Mouse (Mus musculus): ENCODE data around the gene Olfr643. TPM values are rescaled to one million over a fixed set of nuclear protein-coding genes. Genes with fewer than 3 reads are reported as not detected.
"Not testable (repeated sequence)": the region's sequence is repeated elsewhere in the genome, so short reads cannot be mapped to it uniquely, and the experiment has no call there.

Olfr643 gene
- total RNA-seq, 2 experiments from 2014 or later, result not detected

DNA sequence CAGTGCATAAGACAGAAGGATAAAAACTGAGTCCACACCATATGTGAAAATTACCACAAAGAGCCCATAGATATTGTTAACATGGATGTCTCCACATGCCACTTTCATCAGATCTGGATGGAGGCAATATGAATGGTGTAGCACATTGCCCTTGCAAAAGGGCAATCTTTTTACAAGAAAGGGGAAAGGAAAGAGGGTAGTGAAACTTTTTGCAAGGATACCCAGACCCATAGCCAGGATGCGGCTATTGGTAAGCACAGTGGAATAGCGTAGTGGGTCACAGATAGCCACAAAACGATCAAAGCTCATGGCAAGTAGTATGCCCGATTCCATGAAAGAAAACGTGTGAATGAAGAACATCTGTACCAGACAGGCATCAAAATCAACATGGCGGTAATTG, 115.6 kb downstream of the Olfr643 start:
- intact Hi-C loops (cut with DNase I), result no loop called here
- DNase-seq, result no peak

GRCm38 (mm10) chr7:104018953-104019352, 118.3 kb downstream of the Olfr643 start:
- no peak for DNase-seq
- intact Hi-C loops (cut with DNase I), result no loop called here

DNA sequence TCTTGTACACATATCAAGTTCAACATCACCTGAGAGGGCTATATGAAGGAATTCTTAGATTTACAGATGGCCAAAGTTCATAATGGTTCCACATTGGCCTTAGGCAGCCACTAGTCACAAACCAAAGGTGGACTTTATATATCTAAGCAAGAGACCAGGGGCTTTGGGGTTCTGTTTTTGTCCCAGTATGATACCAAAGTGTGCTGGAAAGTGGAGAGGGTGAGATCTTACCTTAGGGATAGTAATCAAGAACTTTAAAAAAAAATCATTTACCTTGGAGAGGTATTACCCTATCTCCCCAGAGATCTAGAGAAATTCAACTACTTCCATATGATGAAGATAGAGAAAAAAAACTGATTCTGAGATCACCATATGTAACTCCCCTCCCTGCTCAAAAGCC, 120.0 kb downstream of the Olfr643 start, which contains the start of gene Olfr639:
Gene Olfr639 (minus strand): TSS at position 101 of the 400 bp plus-strand sequence.
- no peak for DNase-seq
- intact Hi-C loops (cut with DNase I), result no loop called here

DNA sequence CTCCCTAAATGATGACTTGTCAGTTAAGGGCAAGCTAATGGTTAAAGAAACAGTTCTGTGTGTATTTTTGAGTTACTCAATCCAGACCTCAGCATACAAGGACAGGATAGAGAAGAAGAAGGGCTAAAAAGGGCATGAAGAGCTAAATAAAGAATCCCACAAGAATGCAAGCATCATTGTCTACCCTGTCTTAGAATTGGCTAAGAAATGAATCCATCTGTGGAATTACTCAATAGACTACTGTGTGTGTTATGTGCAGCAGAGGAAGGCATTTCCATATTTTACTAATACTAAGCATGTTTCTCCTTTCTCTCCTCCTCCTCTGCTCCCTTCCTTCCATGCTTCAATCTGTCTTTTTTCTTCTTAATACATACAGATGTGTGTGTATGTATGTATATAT, 138.1 kb downstream of the Olfr643 start:
- no peak for DNase-seq
- intact Hi-C loops (cut with DNase I), result no loop called here

DNA sequence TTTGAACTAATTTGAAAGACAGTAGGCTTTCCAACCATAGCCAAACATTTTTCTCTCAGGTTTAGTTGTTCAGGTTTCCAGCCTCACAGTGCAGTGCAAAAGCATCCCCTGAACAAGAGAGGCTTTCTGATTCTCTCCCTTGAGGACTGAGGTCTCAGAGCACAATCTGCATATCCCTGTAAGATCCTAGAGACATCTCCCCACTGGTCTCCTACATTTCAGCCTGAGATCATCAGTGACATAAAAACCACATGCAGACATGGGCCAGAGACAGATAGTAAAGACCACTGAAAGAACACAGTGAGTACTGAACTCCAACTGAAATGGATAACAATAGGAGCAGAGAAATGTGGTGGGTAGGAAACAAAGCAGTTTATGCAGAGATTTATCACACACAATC, 138.8 kb downstream of the Olfr643 start, which contains the start of gene Olfr638:
Gene Olfr638 (plus strand): TSS at position 301 of the 400 bp plus-strand sequence.
- DNase-seq, result no peak
- intact Hi-C loops (cut with DNase I), result no loop called here

- DNase-seq, result no peak
- intact Hi-C loops (cut with DNase I), result no loop called here
Observed at GRCm38 (mm10) chr7:103971782-103972181, 165.4 kb downstream of the Olfr643 start.

- intact Hi-C loops (cut with DNase I), result no loop called here
- DNase-seq, result no peak
Observed at GRCm38 (mm10) chr7:103970852-103971251, 166.4 kb downstream of the Olfr643 start, which contains the start of gene Olfr635. Olfr635 (plus strand) TSS chr7:103971152.

- intact Hi-C loops (cut with DNase I); DNase-seq: not testable (repeated sequence)
Observed at GRCm38 (mm10) chr7:103966873-103967272, 170.3 kb downstream of the Olfr643 start.

Other genes starting within 250 kb of the Olfr643 start
- gene Olfr64, start 242.9 kb downstream of the Olfr643 start, total RNA-seq (2021), result not detected
- gene Olfr65, start 233.9 kb downstream of the Olfr643 start, total RNA-seq (2021), result not detected
- gene Olfr631, start 208.6 kb downstream of the Olfr643 start, total RNA-seq (2021), result not detected
- not detected for gene Olfr632, start 203.1 kb downstream of the Olfr643 start, total RNA-seq (2021)
- not detected for gene Olfr633, start 193.0 kb downstream of the Olfr643 start, total RNA-seq (2021)
- gene Olfr635, start 166.3 kb downstream of the Olfr643 start, total RNA-seq (2021), result not detected
- gene Olfr638, start 138.7 kb downstream of the Olfr643 start, total RNA-seq (2021), result not detected
- gene Olfr639, start 120.1 kb downstream of the Olfr643 start, total RNA-seq (2021), result not detected
- gene Olfr640, start 111.8 kb downstream of the Olfr643 start, total RNA-seq (2021), result not detected
- not detected for gene Olfr641, start 102.0 kb downstream of the Olfr643 start, total RNA-seq (2021)
- not detected for gene Olfr642, start 84.7 kb downstream of the Olfr643 start, total RNA-seq (2021)
- gene 4930516K23Rik, start 76.0 kb downstream of the Olfr643 start, total RNA-seq (2021), result not detected
- not detected for gene Olfr644, start 65.5 kb downstream of the Olfr643 start, total RNA-seq (2021)
- not detected for gene Olfr645, start 51.9 kb downstream of the Olfr643 start, total RNA-seq (2021)
- not detected for gene Olfr646, start 32.5 kb downstream of the Olfr643 start, total RNA-seq (2021)
- not detected for gene Ubqln5, start 7.6 kb downstream of the Olfr643 start, total RNA-seq (2021)
- gene Ubqln3, start 5.9 kb upstream of the Olfr643 start, total RNA-seq (2021), result not detected
- gene Ubqlnl, start 13.2 kb upstream of the Olfr643 start, total RNA-seq (2021), result not detected
- not detected for gene Olfm5, start 27.4 kb upstream of the Olfr643 start, total RNA-seq (2021)
- not detected for gene Olfr648, start 46.0 kb upstream of the Olfr643 start, total RNA-seq (2021)
- gene Olfr649, start 58.6 kb upstream of the Olfr643 start, total RNA-seq (2021), result not detected
- 1 to 10 TPM in 1 of 2 experiments, under 1 TPM in 1; 0.45 to 1.7 TPM for gene Trim6, start 81.4 kb upstream of the Olfr643 start, total RNA-seq (2021)
- 1 to 10 TPM; 3.9 to 4.8 TPM for gene Trim34a, start 107.1 kb upstream of the Olfr643 start, total RNA-seq (2021)
- 1 to 10 TPM; 2.2 to 3.4 TPM for gene Trim5, start 150.7 kb upstream of the Olfr643 start, total RNA-seq (2021)
- gene Trim12a, start 178.1 kb upstream of the Olfr643 start, total RNA-seq (2021), result 1 to 10 TPM; 7.0 to 7.2 TPM
- under 1 TPM; 0.26 to 0.35 TPM for gene Trim34b, start 192.1 kb upstream of the Olfr643 start, total RNA-seq (2021)
- 1 to 10 TPM; 4.5 to 4.9 TPM for gene Trim12c, start 216.0 kb upstream of the Olfr643 start, total RNA-seq (2021)
- not detected for gene Trim30b, start 232.5 kb upstream of the Olfr643 start, total RNA-seq (2021)